ENCODE assay signal across 9 mouse cellular contexts in the genomic region with DNA sequence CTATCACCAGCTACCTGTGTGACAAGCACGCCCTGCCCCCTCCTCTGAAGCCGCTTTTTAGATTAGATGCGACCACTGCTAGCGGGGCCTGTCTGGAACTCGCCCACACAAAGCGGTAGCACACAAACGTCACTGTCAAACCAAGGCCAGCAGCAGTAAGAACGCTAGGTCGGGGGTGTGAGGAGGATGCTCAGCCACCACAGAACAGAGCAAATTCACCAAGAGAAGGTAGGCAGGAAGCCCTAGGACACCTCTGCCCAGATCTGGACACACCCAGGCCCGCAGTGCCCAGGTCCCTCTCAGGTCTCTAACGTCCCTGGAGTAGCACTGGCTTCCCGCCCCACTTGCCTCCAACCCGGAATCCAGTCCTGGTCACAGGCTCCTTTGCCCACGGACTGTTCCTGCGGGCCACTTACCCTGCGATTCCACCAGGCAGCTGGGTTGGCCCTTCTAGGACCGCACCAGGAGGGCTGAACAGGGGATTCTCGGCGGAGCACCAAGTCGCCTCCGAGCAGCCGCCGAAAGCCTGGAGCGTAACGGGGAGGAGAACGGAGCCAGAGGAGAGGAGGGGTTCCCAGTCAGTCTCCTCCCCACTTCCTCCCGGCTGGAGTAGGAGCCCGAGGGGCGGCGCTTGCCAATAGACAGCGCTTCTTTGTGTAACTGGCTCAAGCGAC. TPM values are rescaled to one million over a fixed set of nuclear protein-coding genes. Genes with fewer than 3 reads are reported as not detected.
DNase-seq lines count a peak whose midpoint lies in the region; ATAC-seq lines count a peak whose summit lies in the region.
"Had no signal": no experiment of that assay in that cellular context is flagged by ENCODE, and none has a peak within 500 bp of the region (broad histone marks: within the 10 kb centered on the region; RNA-seq: fewer than 3 reads in every experiment).

No protein-coding gene starts in this region.

- peak; percentile 96 for ATAC-seq in intestine, embryonic 15.5 days

- H3K4me2 ChIP-seq in intestine, embryonic 15.5 days (replicated peaks), result peak overlapping the region; percentile 89

- no peaks in the 10 kb centered on the region for H3K9me3 ChIP-seq in intestine, embryonic 15.5 days

- no peaks in the 10 kb centered on the region for H3K79me2 ChIP-seq in macrophage (ENCODE audit: inconsistent target)

- under 1% methylated on average over 32 of the region's 32 CpGs for WGBS in intestine, embryonic 15.5 days
- 1% methylated on average over 31 of the region's 32 CpGs for WGBS in macrophage (ENCODE audit: missing documents)

- H3K36me3 ChIP-seq in intestine, embryonic 15.5 days, result no peaks in the 10 kb centered on the region
- no peaks in the 10 kb centered on the region for H3K36me3 ChIP-seq in macrophage (ENCODE audit: inconsistent target)

- peak; percentile 85 for DNase-seq in adrenal gland, postnatal 25 days
- peak; percentile 64 for DNase-seq in embryo, embryonic 11.5 days (ENCODE audit: low read depth, low spot score)
- peak; percentile 57 to 74 for DNase-seq in gastrocnemius, postnatal 36 days
- peak; percentile 54 to 87 for DNase-seq in left cerebral cortex, adult 9 months (ENCODE audit: low spot score in 2 of 2)
- peak; percentile 82 for DNase-seq in right cerebral cortex, postnatal 14 days
- no peak for DNase-seq in thymus, postnatal 25 days

- peak overlapping the region; percentile 78 for H3K4me3 ChIP-seq in intestine, embryonic 15.5 days (replicated peaks)
- peak overlapping the region; percentile 27 for H3K4me3 ChIP-seq in macrophage (ENCODE audit: inconsistent target)

- H3K27me3 ChIP-seq in intestine, embryonic 15.5 days (replicated peaks), result no peaks in the 10 kb centered on the region

- no peaks in the 10 kb centered on the region for H3K4me1 ChIP-seq in intestine, embryonic 15.5 days (replicated peaks)

- intact Hi-C loops in gastrocnemius, postnatal 36 days (cut with DNase I), result no loop called here

- H3K9ac ChIP-seq in intestine, embryonic 15.5 days, result peak overlapping the region; percentile 87

- H3K27ac ChIP-seq in intestine, embryonic 15.5 days, result peak overlapping the region; percentile 95
- H3K27ac ChIP-seq in macrophage, result no peak overlapping the region

RNA-seq across cellular contexts. Expression of a gene that starts 17.2 kb away (rescaled TPM):
- 72.4 and 86.5 TPM in 2 replicates for total RNA-seq in adrenal gland, postnatal 25 days (2021)
- total RNA-seq in gastrocnemius, postnatal 36 days (2021), result 1 to 10 TPM; 5.9 to 6.3 TPM
- polyA plus RNA-seq in intestine, embryonic 15.5 days (2015; fragmentation: Nextera tagmentation; extraction: Ambion mirVana), result 55.7 and 57.7 TPM in 2 replicates
- 1 to 10 TPM in 12 of 26 experiments, under 1 TPM in 13, not detected in 1; 0.25 to 3.9 (median 0.85) TPM for total RNA-seq in macrophage (2018; cell fraction: chromatin; rRNA removed)
- total RNA-seq in macrophage (2018; cell fraction: cytosol; rRNA removed), result under 1 TPM; 0.14 to 0.84 (median 0.31) TPM
- total RNA-seq in macrophage (2018; cell fraction: nucleus; rRNA removed), result 1 to 10 TPM in 7 of 26 experiments, under 1 TPM in 17, not detected in 2; 0.21 to 2.0 (median 0.61) TPM
- polyA plus RNA-seq in macrophage (2018), result 0.69 to 0.89 TPM (median 0.70 TPM) in 3 replicates

RNA-seq across cellular contexts. Expression of a gene that starts 46.5 kb away (rescaled TPM):
- total RNA-seq in adrenal gland, postnatal 25 days (2021), result not detected in 2 replicates
- total RNA-seq in gastrocnemius, postnatal 36 days (2021), result not detected
- polyA plus RNA-seq in intestine, embryonic 15.5 days (2015; fragmentation: Nextera tagmentation; extraction: Ambion mirVana), result not detected in 2 replicates
- total RNA-seq in macrophage (2018; cell fraction: chromatin; rRNA removed), result not detected
- not detected for total RNA-seq in macrophage (2018; cell fraction: cytosol; rRNA removed)
- not detected for total RNA-seq in macrophage (2018; cell fraction: nucleus; rRNA removed)
- not detected in 3 replicates for polyA plus RNA-seq in macrophage (2018)

RNA-seq across cellular contexts. Expression of a gene that starts 47.6 kb away (rescaled TPM):
- total RNA-seq in adrenal gland, postnatal 25 days (2021), result 10.5 and 12.2 TPM in 2 replicates
- 1 to 10 TPM; 2.3 TPM for total RNA-seq in gastrocnemius, postnatal 36 days (2021)
- polyA plus RNA-seq in intestine, embryonic 15.5 days (2015; fragmentation: Nextera tagmentation; extraction: Ambion mirVana), result 6.0 and 6.4 TPM in 2 replicates
- total RNA-seq in macrophage (2018; cell fraction: chromatin; rRNA removed), result under 1 TPM in 1 of 26 experiments, not detected in 25; 0.57 TPM
- total RNA-seq in macrophage (2018; cell fraction: cytosol; rRNA removed), result not detected
- total RNA-seq in macrophage (2018; cell fraction: nucleus; rRNA removed), result not detected
- not detected in 3 replicates for polyA plus RNA-seq in macrophage (2018)
- total RNA-seq: neutrophil, adult 5-6 weeks had no signal

Comparison
In these comparisons a context has a peak if more than half of its experiments do, and no peak if none do; other contexts are left out.
1. RNA of a gene that starts 17.2 kb away (total RNA-seq): 72.4 to 86.5 TPM in adrenal gland, postnatal 25 days; 5.9 to 6.3 TPM in gastrocnemius, postnatal 36 days; every median in the first group is over 10 times any median in the second.